Mouse (Mus musculus) bone marrow, adult 2 months (tissue): ENCODE measurements around the gene Ppid. TPM values are rescaled to one million over a fixed set of nuclear protein-coding genes. Genes with fewer than 3 reads are reported as not detected.
A peak's percentile ranks its signal among the peaks of the same experiment; 100 is the strongest.
"Not testable (repeated sequence)": the region's sequence is repeated elsewhere in the genome, so short reads cannot be mapped to it uniquely, and the experiment has no call there.

Experiments used
- H3K27ac ChIP-seq: fragments of 200-500 bp; 2 replicates; pipeline ENCODE4 v1.5.1; 2012; ENCODE audit warnings: low read depth, mild to moderate bottlenecking, control low read depth, inconsistent platforms, low read length; ENCODE audit not compliant: control insufficient read depth, poor library complexity, insufficient read depth
- H3K4me1 ChIP-seq: fragments of 200-500 bp; 2 replicates; pipeline ENCODE4 v1.6.1; 2011; ENCODE audit warnings: low read length; ENCODE audit not compliant: control insufficient read depth, insufficient read depth
- H3K4me3 ChIP-seq: fragments of 200-500 bp; replicated peaks from 2 replicates; pipeline ENCODE3; 2011; ENCODE audit warnings: mild to moderate bottlenecking, low read depth, low read length, control low read depth; ENCODE audit not compliant: control insufficient read depth
- CTCF ChIP-seq: fragments of 200-500 bp; IDR thresholded peaks from 2 replicates; pipeline ENCODE4 v1.5.1; 2011; ENCODE audit warnings: low read length, control low read depth; ENCODE audit not compliant: control insufficient read depth, insufficient read depth
- POLR2A ChIP-seq: fragments of 200-500 bp; IDR thresholded peaks from 2 replicates; pipeline ENCODE4 v1.6.1; 2011; ENCODE audit warnings: low read depth, mild to moderate bottlenecking, control low read depth, low read length, borderline replicate concordance; ENCODE audit not compliant: control insufficient read depth
- WGBS: fragments of 180-500 bp; shearing (Covaris S2); methylation state at CpG from one replicate; pipeline ENCODE4 v1.1.7; 2018; 5-methylcytosine and 5-hydroxymethylcytosine counted together
- polyA plus RNA-seq: library from polyadenylated mRNA; stranded (reverse); fragments of >200 nt; gene quantifications from 2 replicates; pipeline ENCODE4 v1.2.4, GENCODE M21; 2011; ENCODE audit warnings: low replicate concordance; ENCODE audit not compliant: missing spikeins, insufficient read depth, insufficient read length

Gene Ppid
- polyA plus RNA-seq, 1 experiment: 65.4 TPM

GRCm38 (mm10) chr3:79567703-79568362 is 23.3 kb upstream of the Ppid start, which contains the start of gene Fnip2:
Gene Fnip2, minus strand, starts transcription at chr3:79567796.
- Histone ChIP-seq H3K4me3 (peak within 1 kb of the TSS; percentile 95), H3K27ac (peak within 1 kb of the TSS; percentile 82), H3K4me1 (peaks cover 1% of the 10 kb centered on the region; the same call in 1 of the 2 replicates)
- TF ChIP-seq CTCF: no peak
- peak; percentile 70; the same call in 1 of the 2 replicates for TF ChIP-seq POLR2A
- 2% methylated on average over 53 of the region's 55 CpGs for WGBS

- peak; percentile 22; the same call in 1 of the 2 replicates for TF ChIP-seq CTCF
- TF ChIP-seq POLR2A: no peak
- 67% methylated on average over 16 of the region's 16 CpGs for WGBS
- Histone ChIP-seq H3K4me3 (no peak overlapping the region), H3K4me1 (peaks cover 1% of the 10 kb centered on the region; the same call in 1 of the 2 replicates), H3K27ac (no peak overlapping the region)
Measured at GRCm38 (mm10) chr3:79568629-79569350, 22.4 kb upstream of the Ppid start.

GRCm38 (mm10) chr3:79569351-79569681 is 21.8 kb upstream of the Ppid start:
- TF ChIP-seq POLR2A: no peak
- TF ChIP-seq CTCF: no peak
- 84% methylated on average over 3 of the region's 3 CpGs for WGBS
- no peak overlapping the region for H3K27ac ChIP-seq

GRCm38 (mm10) chr3:79572399-79572798 is 18.7 kb upstream of the Ppid start:
- Histone ChIP-seq H3K4me1 (no peaks in the 10 kb centered on the region; the same call in 1 of the 2 replicates), H3K4me3 (no peak overlapping the region), H3K27ac (no peak overlapping the region)
- TF ChIP-seq CTCF: no peak
- no peak for TF ChIP-seq POLR2A
- 23% methylated on average over 3 of the region's 3 CpGs for WGBS

More at GRCm38 (mm10) chr3:79569351-79569681, 21.8 kb upstream of the Ppid start:
- Histone ChIP-seq H3K4me3 (no peak overlapping the region), H3K4me1 (peaks cover 1% of the 10 kb centered on the region; the same call in 1 of the 2 replicates)

- not testable (repeated sequence) for H3K4me3 ChIP-seq, H3K4me1 ChIP-seq, H3K27ac ChIP-seq
- 85% methylated on average over 5 of the region's 5 CpGs for WGBS
Measured at GRCm38 (mm10) chr3:79573376-79573775, 17.8 kb upstream of the Ppid start.

GRCm38 (mm10) chr3:79574336-79574735 is 16.8 kb upstream of the Ppid start:
- 62% methylated on average over 3 of the region's 3 CpGs for WGBS
- TF ChIP-seq POLR2A (no peak), CTCF (no peak)
- Histone ChIP-seq H3K4me3 (no peak overlapping the region), H3K4me1 (no peaks in the 10 kb centered on the region), H3K27ac (peak overlapping the region; percentile 92)

GRCm38 (mm10) chr3:79575576-79576467 is 15.3 kb upstream of the Ppid start:
- Histone ChIP-seq H3K27ac (no peak overlapping the region; the same call in 1 of the 2 replicates), H3K4me1 (no peaks in the 10 kb centered on the region), H3K4me3 (no peak overlapping the region)
- no peak for TF ChIP-seq POLR2A
- no peak for TF ChIP-seq CTCF
- 75% methylated on average over 10 of the region's 10 CpGs for WGBS

- WGBS: 56% methylated on average over 3 of the region's 3 CpGs
- H3K4me3 ChIP-seq: no peak overlapping the region
- no peak overlapping the region for H3K27ac ChIP-seq
- TF ChIP-seq CTCF (no peak), POLR2A (no peak)
- no peaks in the 10 kb centered on the region for H3K4me1 ChIP-seq
Measured at GRCm38 (mm10) chr3:79576468-79576816, 14.7 kb upstream of the Ppid start.
